Mouse (Mus musculus): ENCODE data around the gene Ptprc. TPM values are rescaled to one million over a fixed set of nuclear protein-coding genes. Genes with fewer than 3 reads are reported as not detected.

Ptprc gene
- total and polyA plus RNA-seq, 3 experiments: 120 to 211 (median 136) TPM

DNA sequence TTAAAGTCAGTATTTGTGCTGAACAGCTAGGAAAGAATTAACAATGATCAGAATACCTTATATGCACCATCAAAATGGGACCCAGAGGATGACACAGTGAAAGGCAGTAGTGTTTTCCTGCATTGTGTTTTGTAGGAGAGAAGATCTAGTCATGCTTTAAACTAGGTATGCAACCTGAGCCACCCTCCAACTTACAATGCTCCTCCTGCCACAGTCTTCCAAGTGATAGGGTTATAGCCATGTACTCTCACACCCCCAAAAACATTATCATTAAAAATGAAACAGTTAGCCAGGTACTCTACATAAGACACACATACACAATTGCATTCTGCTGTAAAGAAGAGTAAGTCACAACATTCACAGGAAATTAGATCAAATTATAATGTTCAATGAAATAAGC lies 40.4 kb downstream of the Ptprc start:
- no peak for DNase-seq (ENCODE audit: extremely low read depth)
- H3K4me1 ChIP-seq (ENCODE audit: control insufficient read depth in 1 of 2, insufficient read depth in 2 of 2): peaks cover 6 to 74% of the 10 kb centered on the region in 2 experiments; a peak in 3 of 4 replicates
- peak overlapping the region; percentile 44 for H3K4me2 ChIP-seq (ENCODE audit: insufficient read depth, low read depth, poor library complexity, severe bottlenecking)
- peak overlapping the region; percentile 94; the same call in 1 of the 2 replicates for H3K9ac ChIP-seq (ENCODE audit: insufficient read depth, low read depth)
- dilution Hi-C loops (cut with MboI; ENCODE audit: extremely low pct_ligation_motif_present, extremely low pct_unique_long_range_greater_than_20kb, low sequenced_read_pairs): no loop called here
- TF ChIP-seq EP300 (IDR thresholded peaks at IDR 0.05; ENCODE audit: low read length) (no peak), MYC (IDR thresholded peaks at IDR 0.05; ENCODE audit: low read depth, low read length) (no peak), TCF12 (IDR thresholded peaks at IDR 0.05; ENCODE audit: low read depth, low read length) (no peak), IRF4 (IDR thresholded peaks at IDR 0.05; ENCODE audit: low read depth, low read length) (no peak), MAX (IDR thresholded peaks at IDR 0.05; ENCODE audit: low read length) (no peak), SIN3A (IDR thresholded peaks at IDR 0.05; ENCODE audit: low read length) (no peak)
- no peaks in the 10 kb centered on the region for H3K9me3 ChIP-seq (replicated peaks; ENCODE audit: low read length)
- peaks cover 57% of the 10 kb centered on the region for H3K79me2 ChIP-seq (replicated peaks; ENCODE audit: control insufficient read depth, extremely low read depth, insufficient read depth, poor library complexity, severe bottlenecking)
- H3K36me3 ChIP-seq (replicated peaks in 1 of 2; ENCODE audit: control insufficient read depth in 1 of 2, insufficient read depth in 1 of 2, low read length in 1 of 2): peaks cover 0 to 9% of the 10 kb centered on the region in 2 experiments
- peak overlapping the region in 1 of 3 experiments; percentile 37 for H3K4me3 ChIP-seq (replicated peaks in 1 of 3; ENCODE audit: low read depth in 2 of 3, low read length in 2 of 3, poor library complexity in 1 of 3)
- H3K27me3 ChIP-seq (replicated peaks): no peaks in the 10 kb centered on the region
- in situ Hi-C loops (cut with MboI; ENCODE audit: low pct_ligation_motif_present, low pct_unique_long_range_greater_than_20kb, low sequenced_read_pairs): loop anchor here (10.0 kb wide), 1 partner anchor 140 kb away; the partner anchor contains the start of gene Atp6v1g3
- H3K27ac ChIP-seq (ENCODE audit: insufficient read depth, low read depth): no peak overlapping the region

GRCm38 (mm10) chr1:138134324-138134723 lies 41.2 kb downstream of the Ptprc start:
- peak; percentile 35 for DNase-seq (ENCODE audit: extremely low read depth)
- in situ Hi-C loops (cut with MboI; ENCODE audit: low pct_ligation_motif_present, low pct_unique_long_range_greater_than_20kb, low sequenced_read_pairs) (loop anchor here (10.0 kb wide), 1 partner anchor 140 kb away; the partner anchor contains the start of gene Atp6v1g3), dilution Hi-C loops (cut with MboI; ENCODE audit: extremely low pct_ligation_motif_present, extremely low pct_unique_long_range_greater_than_20kb, low sequenced_read_pairs) (no loop called here)
- no peak overlapping the region for H3K4me2 ChIP-seq (ENCODE audit: insufficient read depth, low read depth, poor library complexity, severe bottlenecking)
- H3K79me2 ChIP-seq (replicated peaks; ENCODE audit: control insufficient read depth, extremely low read depth, insufficient read depth, poor library complexity, severe bottlenecking): peaks cover 53% of the 10 kb centered on the region
- peaks cover 6 to 75% of the 10 kb centered on the region in 2 experiments; a peak in 3 of 4 replicates for H3K4me1 ChIP-seq (ENCODE audit: control insufficient read depth in 1 of 2, insufficient read depth in 2 of 2)
- no peak overlapping the region for H3K4me3 ChIP-seq (replicated peaks in 1 of 3; ENCODE audit: low read depth in 2 of 3, low read length in 2 of 3, poor library complexity in 1 of 3)
- H3K36me3 ChIP-seq (replicated peaks in 1 of 2; ENCODE audit: control insufficient read depth in 1 of 2, insufficient read depth in 1 of 2, low read length in 1 of 2): peaks cover 0 to 11% of the 10 kb centered on the region in 2 experiments
- H3K9ac ChIP-seq (ENCODE audit: insufficient read depth, low read depth): no peak overlapping the region
- H3K27ac ChIP-seq (ENCODE audit: insufficient read depth, low read depth): no peak overlapping the region
- TF ChIP-seq MEF2A (IDR thresholded peaks at IDR 0.05; ENCODE audit: borderline replicate concordance, low read depth, low read length) (0 out of 2 replicates have a peak, but pooled peaks have one; percentile 38), CHD2 (IDR thresholded peaks at IDR 0.05; ENCODE audit: low read length) (no peak)
- no peaks in the 10 kb centered on the region for H3K9me3 ChIP-seq (replicated peaks; ENCODE audit: low read length)
- no peaks in the 10 kb centered on the region for H3K27me3 ChIP-seq (replicated peaks)

DNA sequence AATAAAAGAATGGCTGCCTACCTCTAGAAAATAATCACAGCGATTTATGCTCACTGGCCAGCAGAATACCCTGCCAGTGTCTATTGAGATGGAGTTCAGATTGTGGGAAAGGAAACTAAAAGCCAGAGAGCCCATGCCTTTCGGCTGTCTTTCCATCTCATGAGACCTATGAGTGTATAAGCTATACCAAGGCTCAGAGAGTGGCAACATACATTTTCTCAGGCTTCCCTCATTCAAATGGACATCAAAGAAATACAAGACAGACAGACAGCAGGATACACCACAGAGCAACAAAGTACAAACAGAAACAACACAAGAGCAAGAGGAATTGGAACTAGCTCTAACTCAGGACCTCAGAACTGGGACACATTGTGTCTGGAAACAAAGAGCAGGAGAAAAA lies 43.8 kb downstream of the Ptprc start:
- Histone ChIP-seq H3K4me1 (ENCODE audit: control insufficient read depth in 1 of 2, insufficient read depth in 2 of 2) (peaks cover 3 to 78% of the 10 kb centered on the region in 2 experiments; a peak in 3 of 4 replicates), H3K27ac (ENCODE audit: insufficient read depth, low read depth) (no peak overlapping the region), H3K4me3 (replicated peaks in 1 of 3; ENCODE audit: low read depth in 2 of 3, low read length in 2 of 3, poor library complexity in 1 of 3) (no peak overlapping the region), H3K36me3 (replicated peaks in 1 of 2; ENCODE audit: control insufficient read depth in 1 of 2, insufficient read depth in 1 of 2, low read length in 1 of 2) (peaks cover 0 to 14% of the 10 kb centered on the region in 2 experiments), H3K4me2 (ENCODE audit: insufficient read depth, low read depth, poor library complexity, severe bottlenecking) (no peak overlapping the region), H3K79me2 (replicated peaks; ENCODE audit: control insufficient read depth, extremely low read depth, insufficient read depth, poor library complexity, severe bottlenecking) (peaks cover 52% of the 10 kb centered on the region), H3K9ac (ENCODE audit: insufficient read depth, low read depth) (no peak overlapping the region), H3K27me3 (replicated peaks) (no peaks in the 10 kb centered on the region), H3K9me3 (replicated peaks; ENCODE audit: low read length) (no peaks in the 10 kb centered on the region)
- dilution Hi-C loops (cut with MboI; ENCODE audit: extremely low pct_ligation_motif_present, extremely low pct_unique_long_range_greater_than_20kb, low sequenced_read_pairs) (no loop called here), in situ Hi-C loops (cut with MboI; ENCODE audit: low pct_ligation_motif_present, low pct_unique_long_range_greater_than_20kb, low sequenced_read_pairs) (loop anchor here (10.0 kb wide), 1 partner anchor 143 kb away; the partner anchor contains the start of gene Atp6v1g3)
- DNase-seq (ENCODE audit: extremely low read depth): no peak
- TF ChIP-seq MAX (IDR thresholded peaks at IDR 0.05; ENCODE audit: low read length) (no peak), POLR2A (IDR thresholded peaks at IDR 0.05; ENCODE audit: low read depth, low read length) (no peak), EP300 (IDR thresholded peaks at IDR 0.05; ENCODE audit: low read length) (no peak), CHD1 (IDR thresholded peaks at IDR 0.05; ENCODE audit: low read depth, low read length) (no peak), ZNF384 (IDR thresholded peaks at IDR 0.05; ENCODE audit: low read depth, low read length) (no peak), MAFK (IDR thresholded peaks at IDR 0.05; ENCODE audit: insufficient replicate concordance, low read length) (no peak), MEF2A (IDR thresholded peaks at IDR 0.05; ENCODE audit: borderline replicate concordance, low read depth, low read length) (no peak), ELF1 (IDR thresholded peaks at IDR 0.05; ENCODE audit: low read depth, low read length) (no peak), TBP (conservative IDR thresholded peaks at IDR 0.05; ENCODE audit: low read depth, low read length) (no peak), BHLHE40 (IDR thresholded peaks at IDR 0.05; ENCODE audit: low read depth, low read length) (no peak), UBTF (IDR thresholded peaks at IDR 0.05; ENCODE audit: low read depth, low read length) (no peak), KAT2A (IDR thresholded peaks at IDR 0.05; ENCODE audit: insufficient replicate concordance, low read length) (no peak), HCFC1 (IDR thresholded peaks at IDR 0.05; ENCODE audit: low read depth, low read length) (no peak), MAZ (IDR thresholded peaks at IDR 0.05; ENCODE audit: low read depth, low read length) (no peak), TCF12 (IDR thresholded peaks at IDR 0.05; ENCODE audit: low read depth, low read length) (no peak), ZKSCAN1 (IDR thresholded peaks at IDR 0.05; ENCODE audit: borderline replicate concordance, low read depth, low read length) (no peak), RAD21 (IDR thresholded peaks at IDR 0.05; ENCODE audit: low read depth, low read length) (no peak), CTCF (conservative IDR thresholded peaks at IDR 0.05 in 1 of 2, IDR thresholded peaks at IDR 0.05 in 1 of 2; ENCODE audit: low read depth in 2 of 2, low read length in 2 of 2) (no peak), MXI1 (IDR thresholded peaks at IDR 0.05; ENCODE audit: low read depth, low read length) (no peak)

All from CH12.LX (cell line).